Mouse (Mus musculus): Measurements from ENCODE around the gene Pnrc2. TPM values are rescaled to one million over a fixed set of nuclear protein-coding genes. Genes with fewer than 3 reads are reported as not detected.

The Pnrc2 gene
- polyA plus RNA-seq, 1 experiment from 2014 or later = 53.2 TPM

DNA sequence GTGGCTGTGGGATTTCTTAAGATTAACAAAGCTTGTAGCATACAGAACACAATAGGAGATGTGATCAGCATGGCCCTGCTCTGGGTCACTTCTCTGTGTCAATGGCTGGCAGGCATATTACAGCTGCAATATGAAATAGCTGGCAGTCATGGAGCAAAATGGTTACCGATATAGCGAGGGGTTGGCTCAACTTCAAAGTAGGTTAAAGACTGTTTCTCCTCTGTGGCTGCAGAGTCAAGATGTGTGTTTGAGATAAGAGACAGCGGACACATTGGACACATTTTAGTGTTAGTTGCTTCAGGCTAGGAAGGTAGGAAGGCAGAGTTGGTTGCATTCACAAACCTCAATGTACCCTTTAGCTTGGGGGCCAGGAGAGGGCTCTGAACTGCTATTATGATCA, 33.0 kb upstream of the Pnrc2 start:
- Histone ChIP-seq H3K27me3 (ENCODE audit: insufficient read depth, low read length) (no peaks in the 10 kb centered on the region), H3K9ac (replicated peaks) (no peak overlapping the region), H3K27ac (ENCODE audit: low read depth) (no peak overlapping the region), H3K4me3 (ENCODE audit: low read depth, low read length) (no peak overlapping the region), H3K9me3 (ENCODE audit: low read length) (no peaks in the 10 kb centered on the region), H3K4me1 (ENCODE audit: insufficient read depth) (0 out of 2 replicates have a peak, but pooled peaks cover 7% of the 10 kb centered on the region), H3K4me2 (ENCODE audit: low read depth, low read length) (no peak overlapping the region), H3K36me3 (replicated peaks; ENCODE audit: insufficient read depth, low read length) (no peaks in the 10 kb centered on the region)
- TF ChIP-seq EP300 (IDR thresholded peaks at IDR 0.05; ENCODE audit: low read depth) = peak; percentile 72
- TF ChIP-seq CTCF (IDR thresholded peaks at IDR 0.05; ENCODE audit: low read depth) = no peak
- 44% methylated on average over 3 of the region's 3 CpGs for WGBS (ENCODE audit: insufficient replicate concordance)
- DNase-seq (no peak), ATAC-seq (0 out of 2 replicates have a peak, but pooled peaks have one; percentile 15)

DNA sequence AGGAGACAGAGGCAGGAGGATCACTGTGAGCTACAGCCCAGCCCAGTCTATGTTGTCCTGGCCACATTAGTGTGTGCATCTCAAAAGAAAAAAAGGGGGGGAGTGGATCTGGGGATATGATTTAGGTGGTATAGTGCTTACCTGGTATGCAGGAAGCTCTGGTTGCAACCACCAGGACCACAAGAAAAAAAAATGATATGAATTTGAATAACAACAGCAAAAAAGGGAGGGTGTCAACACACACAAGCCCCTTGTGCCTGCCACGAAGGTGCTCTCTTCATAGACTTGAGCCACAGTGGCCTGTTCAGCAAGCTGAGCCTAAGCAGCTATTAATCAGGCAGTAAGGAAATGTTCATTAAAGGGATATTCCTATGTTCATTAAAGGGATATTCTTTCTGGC, 31.2 kb upstream of the Pnrc2 start:
- ATAC-seq (no peak), DNase-seq (no peak)
- Histone ChIP-seq H3K9me3 (ENCODE audit: low read length) (no peaks in the 10 kb centered on the region), H3K4me3 (ENCODE audit: low read depth, low read length) (no peak overlapping the region), H3K4me1 (ENCODE audit: insufficient read depth) (0 out of 2 replicates have a peak, but pooled peaks cover 3% of the 10 kb centered on the region), H3K4me2 (ENCODE audit: low read depth, low read length) (no peak overlapping the region), H3K27ac (ENCODE audit: low read depth) (no peak overlapping the region), H3K36me3 (replicated peaks; ENCODE audit: insufficient read depth, low read length) (no peaks in the 10 kb centered on the region), H3K27me3 (ENCODE audit: insufficient read depth, low read length) (no peaks in the 10 kb centered on the region), H3K9ac (replicated peaks) (no peak overlapping the region)
- 82% methylated on average over 1 of the region's 1 CpGs for WGBS (ENCODE audit: insufficient replicate concordance)
- TF ChIP-seq EP300 (IDR thresholded peaks at IDR 0.05; ENCODE audit: low read depth) = no peak
- no peak for TF ChIP-seq CTCF (IDR thresholded peaks at IDR 0.05; ENCODE audit: low read depth)

DNA sequence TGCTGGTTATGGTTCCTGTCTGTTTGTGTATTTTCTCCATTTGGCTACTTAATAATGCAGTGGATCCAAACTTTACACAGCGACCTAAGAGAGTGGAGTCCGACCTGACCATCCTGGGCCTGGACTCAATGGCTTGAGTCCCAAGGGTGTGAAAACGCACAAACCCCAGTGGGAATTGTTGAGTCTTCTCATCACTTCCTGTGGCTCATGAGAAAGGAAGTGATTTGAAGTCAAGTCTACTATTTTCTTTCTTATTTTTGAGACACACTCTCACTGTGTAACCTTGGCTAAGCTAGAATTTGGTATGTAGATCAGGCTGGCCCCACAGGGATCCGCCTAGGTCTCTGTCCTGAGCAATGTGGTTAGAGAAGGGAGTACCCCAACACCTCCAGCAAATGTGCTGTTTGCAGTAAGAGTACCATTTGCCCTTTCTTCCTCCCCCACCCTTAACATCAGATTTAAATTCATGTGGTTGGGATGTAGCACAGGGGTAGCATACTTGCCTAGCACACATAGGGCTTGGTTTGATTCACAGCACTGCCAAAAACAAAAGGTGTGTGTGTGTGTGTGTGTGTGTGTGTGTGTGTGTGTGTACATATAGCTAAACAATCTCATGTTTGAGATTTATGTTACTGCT, 29.1 kb upstream of the Pnrc2 start:
- no peak overlapping the region for H3K27ac ChIP-seq (ENCODE audit: low read depth)
- WGBS (ENCODE audit: insufficient replicate concordance) = 75% methylated on average over 4 of the region's 4 CpGs
- no peak for DNase-seq

DNA sequence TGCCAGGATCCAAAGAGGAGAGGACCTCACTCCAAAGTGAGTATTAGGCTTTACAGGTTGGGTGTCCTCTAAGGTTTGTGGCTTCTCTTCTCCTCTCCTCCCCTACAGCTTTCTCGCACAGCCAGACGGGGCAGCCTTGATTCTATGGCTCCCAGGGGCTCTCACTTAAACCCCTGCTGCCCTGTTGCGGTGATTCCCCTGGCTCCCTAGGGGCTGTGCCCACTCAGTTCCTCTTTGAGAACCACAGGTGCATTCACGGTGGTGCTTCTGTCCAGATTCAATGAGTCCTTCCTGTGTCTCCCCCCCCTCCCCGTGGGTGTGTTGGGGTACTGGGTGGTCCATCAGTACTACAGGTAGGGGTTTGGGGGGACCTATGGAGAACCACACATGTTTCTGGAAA, 26.4 kb upstream of the Pnrc2 start:
- peaks cover 24% of the 10 kb centered on the region for H3K4me1 ChIP-seq (ENCODE audit: insufficient read depth)
- no peaks in the 10 kb centered on the region for H3K9me3 ChIP-seq (ENCODE audit: low read length)
- WGBS (ENCODE audit: insufficient replicate concordance) = 68% methylated on average over 5 of the region's 5 CpGs
- H3K27me3 ChIP-seq (ENCODE audit: insufficient read depth, low read length) = no peaks in the 10 kb centered on the region
- DNase-seq = peak; percentile 49
- no peak overlapping the region for H3K27ac ChIP-seq (ENCODE audit: low read depth)
- TF ChIP-seq CTCF (IDR thresholded peaks at IDR 0.05; ENCODE audit: low read depth) (no peak), EP300 (IDR thresholded peaks at IDR 0.05; ENCODE audit: low read depth) (no peak)
- no peaks in the 10 kb centered on the region for H3K36me3 ChIP-seq (replicated peaks; ENCODE audit: insufficient read depth, low read length)
- H3K4me2 ChIP-seq (ENCODE audit: low read depth, low read length) = no peak overlapping the region; the same call in 1 of the 2 replicates
- ATAC-seq = no peak
- no peak overlapping the region for H3K4me3 ChIP-seq (ENCODE audit: low read depth, low read length)
- no peak overlapping the region for H3K9ac ChIP-seq (replicated peaks)

More for the DNA sequence above, 29.1 kb upstream of the Pnrc2 start:
- TF ChIP-seq EP300 (IDR thresholded peaks at IDR 0.05; ENCODE audit: low read depth) = no peak
- TF ChIP-seq CTCF (IDR thresholded peaks at IDR 0.05; ENCODE audit: low read depth) = no peak
- no peak overlapping the region for H3K4me2 ChIP-seq (ENCODE audit: low read depth, low read length)
- H3K36me3 ChIP-seq (replicated peaks; ENCODE audit: insufficient read depth, low read length) = no peaks in the 10 kb centered on the region
- H3K27me3 ChIP-seq (ENCODE audit: insufficient read depth, low read length) = no peaks in the 10 kb centered on the region
- no peak overlapping the region for H3K4me3 ChIP-seq (ENCODE audit: low read depth, low read length)
- H3K9ac ChIP-seq (replicated peaks) = no peak overlapping the region
- no peak for ATAC-seq
- H3K4me1 ChIP-seq (ENCODE audit: insufficient read depth) = peaks cover 20% of the 10 kb centered on the region
- H3K9me3 ChIP-seq (ENCODE audit: low read length) = no peaks in the 10 kb centered on the region

DNA sequence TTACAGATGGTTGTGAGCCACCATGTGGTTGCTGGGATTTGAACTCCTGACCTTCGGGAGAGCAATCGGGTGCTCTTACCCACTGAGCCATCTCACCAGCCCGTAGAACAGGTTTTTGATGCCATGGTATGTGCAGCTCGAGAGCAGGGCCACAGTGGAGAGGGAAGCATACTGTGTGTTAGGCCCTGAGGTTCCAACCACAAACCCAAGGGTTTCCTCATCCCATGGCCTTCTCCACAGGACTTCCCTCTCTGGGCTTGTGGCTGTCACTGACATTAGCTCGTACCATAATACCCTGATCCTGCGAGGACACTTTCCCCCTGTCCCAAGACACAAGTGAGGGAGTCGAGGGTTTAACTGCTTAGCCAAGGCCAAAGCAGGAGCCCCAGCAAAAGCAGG, 25.4 kb upstream of the Pnrc2 start:
- H3K27ac ChIP-seq (ENCODE audit: low read depth) = peak overlapping the region; percentile 85
- no peak for ATAC-seq

DNA sequence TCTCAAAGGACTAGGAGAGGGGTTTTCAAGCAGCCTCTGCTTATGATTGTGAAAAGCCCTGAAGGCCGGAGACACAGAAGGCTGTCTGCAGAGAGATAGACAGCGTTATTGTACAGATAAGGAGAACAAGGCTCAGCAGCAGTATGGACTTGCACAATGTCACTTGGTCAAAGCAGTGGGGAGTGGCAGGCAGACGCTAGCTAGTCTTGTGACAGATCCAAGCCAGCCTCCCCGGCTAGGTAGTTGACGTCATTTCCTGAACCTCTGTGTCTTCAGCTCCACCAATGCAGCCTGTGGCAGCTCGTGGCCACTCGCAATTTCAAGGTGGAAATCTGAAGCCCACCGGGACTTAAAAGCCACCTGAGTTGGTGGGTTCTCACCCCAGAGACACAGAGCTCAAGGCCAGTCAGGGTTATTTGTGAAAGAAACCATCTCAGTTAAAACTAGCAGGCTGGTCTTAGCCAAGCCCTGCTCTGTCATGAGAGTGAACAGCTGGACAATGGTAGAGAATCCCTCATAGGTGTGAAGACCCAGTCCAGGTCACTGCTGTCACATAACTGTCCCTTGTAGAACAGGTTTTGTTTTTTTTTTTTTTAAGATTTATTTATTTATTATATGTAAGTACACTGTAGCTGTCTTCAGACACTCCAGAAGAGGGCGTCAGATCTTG, 24.9 kb upstream of the Pnrc2 start:
- H3K4me1 ChIP-seq (ENCODE audit: insufficient read depth) = peaks cover 28% of the 10 kb centered on the region
- no peaks in the 10 kb centered on the region for H3K36me3 ChIP-seq (replicated peaks; ENCODE audit: insufficient read depth, low read length)
- H3K27me3 ChIP-seq (ENCODE audit: insufficient read depth, low read length) = no peaks in the 10 kb centered on the region
- H3K4me2 ChIP-seq (ENCODE audit: low read depth, low read length) = peak overlapping the region; percentile 70
- peak overlapping the region; percentile 85 for H3K27ac ChIP-seq (ENCODE audit: low read depth)
- no peak for TF ChIP-seq CTCF (IDR thresholded peaks at IDR 0.05; ENCODE audit: low read depth)
- TF ChIP-seq EP300 (IDR thresholded peaks at IDR 0.05; ENCODE audit: low read depth) = peak; percentile 53
- DNase-seq (peak; percentile 78), ATAC-seq (peak; percentile 92)
- H3K9me3 ChIP-seq (ENCODE audit: low read length) = no peaks in the 10 kb centered on the region
- H3K4me3 ChIP-seq (ENCODE audit: low read depth, low read length) = no peak overlapping the region
- H3K9ac ChIP-seq (replicated peaks) = no peak overlapping the region; the same call in 1 of the 2 replicates
- 12% methylated on average over 8 of the region's 9 CpGs for WGBS (ENCODE audit: insufficient replicate concordance)

More for the DNA sequence above, 25.4 kb upstream of the Pnrc2 start:
- H3K4me2 ChIP-seq (ENCODE audit: low read depth, low read length) = no peak overlapping the region
- H3K9ac ChIP-seq (replicated peaks) = 0 out of 2 replicates have a peak overlapping the region, but pooled peaks have one; percentile 7
- no peaks in the 10 kb centered on the region for H3K27me3 ChIP-seq (ENCODE audit: insufficient read depth, low read length)
- H3K4me1 ChIP-seq (ENCODE audit: insufficient read depth) = peaks cover 28% of the 10 kb centered on the region
- no peak overlapping the region for H3K4me3 ChIP-seq (ENCODE audit: low read depth, low read length)
- H3K36me3 ChIP-seq (replicated peaks; ENCODE audit: insufficient read depth, low read length) = no peaks in the 10 kb centered on the region
- WGBS (ENCODE audit: insufficient replicate concordance) = 68% methylated on average over 7 of the region's 7 CpGs
- no peak for TF ChIP-seq CTCF (IDR thresholded peaks at IDR 0.05; ENCODE audit: low read depth)
- TF ChIP-seq EP300 (IDR thresholded peaks at IDR 0.05; ENCODE audit: low read depth) = no peak
- no peaks in the 10 kb centered on the region for H3K9me3 ChIP-seq (ENCODE audit: low read length)
- peak; percentile 43 for DNase-seq
